Mouse (Mus musculus): ENCODE data around the gene Nipal3.

Nipal3 gene

DNA sequence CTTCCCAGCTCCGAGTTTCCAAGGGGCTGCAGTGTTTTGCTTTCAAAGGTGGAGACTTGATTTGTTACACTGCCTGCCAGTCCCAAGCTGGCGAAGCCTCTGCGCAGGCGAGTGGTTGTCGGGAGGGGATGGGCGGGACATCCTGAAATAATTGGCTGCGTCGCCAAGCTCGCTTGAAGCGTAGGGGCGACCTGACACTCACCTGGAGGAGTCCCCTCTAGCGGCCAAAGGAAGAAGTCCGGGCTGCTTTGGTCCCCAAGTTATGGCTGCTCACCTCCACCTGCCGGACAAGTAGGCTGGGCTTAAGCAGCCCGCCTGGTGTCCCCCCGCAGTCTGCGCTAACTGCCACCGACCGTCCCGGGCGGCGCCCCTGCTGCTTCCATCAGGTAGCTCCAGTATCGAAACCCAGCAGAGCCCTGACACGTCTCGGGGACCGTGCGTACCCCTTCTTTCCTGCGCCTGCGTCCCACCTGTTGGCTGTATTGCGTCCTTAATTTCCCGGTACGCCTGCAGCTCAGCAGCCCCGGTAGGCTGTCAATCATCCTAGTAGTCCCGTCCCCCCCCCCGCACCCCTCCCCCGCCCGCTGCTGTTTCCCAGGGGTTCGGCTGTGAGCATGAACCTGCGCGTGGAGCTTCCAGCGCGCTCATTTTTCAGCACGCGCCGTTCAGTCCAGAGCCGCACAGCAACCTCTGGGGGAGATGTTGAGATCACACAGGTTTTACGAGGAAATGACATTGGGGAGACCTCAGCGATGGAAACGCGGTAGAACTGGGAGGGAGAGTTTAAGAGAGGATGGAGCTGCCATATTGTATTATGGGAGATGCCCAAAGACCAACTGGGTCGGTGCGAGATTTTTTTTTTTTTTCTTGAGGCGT is at the start of gene Nipal3, which contains the start of gene Stpg1:
TSS of gene Nipal3 (minus strand) at position 518 of the 876 bp plus-strand sequence.
TSS of gene Stpg1 (plus strand) at position 270 of the 876 bp plus-strand sequence.
- DNase-seq = peak; percentile 97

DNA sequence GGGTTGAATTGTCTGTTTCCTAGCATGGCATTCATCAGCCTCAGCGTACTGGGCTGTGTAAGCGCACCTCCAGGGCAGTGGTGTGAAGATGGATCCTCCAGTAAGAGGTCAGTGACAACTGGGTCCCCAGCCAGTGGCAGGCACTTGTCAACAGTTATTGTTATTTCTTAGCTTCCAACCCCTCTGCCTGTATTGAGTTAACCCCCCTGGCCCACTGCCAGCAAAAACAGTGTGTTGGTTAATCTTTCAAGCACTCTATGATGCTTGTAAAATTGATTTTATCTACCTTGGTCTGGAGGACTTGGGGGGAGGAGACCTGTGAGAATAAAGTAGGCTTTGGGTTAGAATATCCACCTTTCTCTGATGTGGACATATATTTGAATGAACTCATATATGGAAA is 49.4 kb upstream of the Nipal3 start:
- DNase-seq = peak; percentile 31 to 42

DNA sequence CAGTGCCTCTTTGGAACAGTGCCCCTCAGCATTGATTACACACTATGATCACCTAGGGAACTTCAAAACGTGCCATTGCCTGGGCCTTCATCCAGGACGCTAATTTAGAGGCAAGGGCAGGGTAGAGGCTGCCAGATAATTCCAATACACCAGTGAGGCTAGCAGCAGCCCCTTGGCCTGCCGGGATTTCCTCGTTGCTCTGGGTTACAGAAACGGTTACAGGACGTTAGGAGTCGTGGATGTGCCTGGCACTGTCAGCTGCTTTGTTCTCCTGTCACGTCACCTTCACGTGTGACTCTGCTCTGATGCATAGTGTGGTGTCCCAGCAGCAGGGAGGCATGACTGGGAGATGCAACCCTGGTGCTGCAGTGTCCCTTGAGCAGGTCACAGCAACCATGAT is 45.2 kb upstream of the Nipal3 start:
- DNase-seq = peak; percentile 34 to 52

DNA sequence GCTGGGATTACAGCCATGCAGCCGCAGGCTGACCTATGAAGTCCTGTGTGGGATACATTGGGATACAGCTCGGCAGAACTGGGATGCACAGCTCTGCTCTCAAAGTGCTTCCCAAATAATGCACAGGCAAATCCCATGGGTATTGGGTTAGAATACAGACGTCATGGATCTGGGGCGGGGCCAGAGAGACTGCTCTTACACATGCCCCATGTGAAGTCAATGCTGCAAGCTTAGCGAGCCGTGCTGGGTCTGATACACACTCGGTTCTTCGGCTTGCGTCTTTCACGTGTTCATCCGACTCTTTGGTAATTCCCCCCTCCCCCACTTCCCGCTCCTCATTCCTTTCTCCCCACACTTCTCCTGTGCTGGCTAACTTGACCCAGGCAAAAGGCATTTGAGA is 44.2 kb upstream of the Nipal3 start:
- DNase-seq = no peak

DNA sequence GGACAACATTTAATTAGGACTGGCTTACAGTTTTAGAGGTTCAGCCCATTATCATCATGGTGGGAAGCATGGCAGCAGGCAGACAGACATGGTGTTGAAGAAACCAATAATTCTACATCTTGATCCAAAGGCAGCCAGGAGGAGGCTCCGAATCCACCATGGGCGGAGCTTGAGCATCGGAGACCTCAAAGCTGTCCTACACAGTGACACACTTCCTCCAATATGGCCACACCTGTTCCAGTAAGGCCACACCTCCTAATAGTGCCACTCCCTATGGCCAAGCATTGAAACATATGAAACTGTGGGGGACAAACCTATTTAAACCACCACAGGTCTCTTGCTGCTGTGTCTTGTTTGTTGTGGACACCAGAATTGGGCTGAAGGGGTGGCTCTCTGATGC is 40.2 kb upstream of the Nipal3 start:
- DNase-seq = no peak

DNA sequence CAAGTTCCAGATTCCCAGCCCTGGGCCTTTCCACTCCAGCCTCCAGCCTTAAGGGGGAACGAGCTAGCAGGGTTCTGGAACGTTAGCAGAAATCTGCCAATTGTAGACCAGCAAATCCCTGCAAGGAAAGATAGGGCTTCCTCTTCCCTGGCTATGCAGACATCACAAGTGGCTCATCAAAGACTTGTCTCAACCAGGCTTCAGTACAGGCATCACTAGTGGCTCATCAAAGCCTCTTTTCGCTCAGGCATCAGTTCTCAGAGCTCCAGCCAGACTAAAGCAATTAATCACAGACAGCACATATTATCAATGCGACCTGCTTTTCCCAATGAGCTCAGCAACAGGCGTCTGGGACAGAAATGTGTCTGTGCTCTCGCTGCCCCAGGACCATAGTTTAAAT is 38.2 kb upstream of the Nipal3 start:
- DNase-seq = no peak

DNA sequence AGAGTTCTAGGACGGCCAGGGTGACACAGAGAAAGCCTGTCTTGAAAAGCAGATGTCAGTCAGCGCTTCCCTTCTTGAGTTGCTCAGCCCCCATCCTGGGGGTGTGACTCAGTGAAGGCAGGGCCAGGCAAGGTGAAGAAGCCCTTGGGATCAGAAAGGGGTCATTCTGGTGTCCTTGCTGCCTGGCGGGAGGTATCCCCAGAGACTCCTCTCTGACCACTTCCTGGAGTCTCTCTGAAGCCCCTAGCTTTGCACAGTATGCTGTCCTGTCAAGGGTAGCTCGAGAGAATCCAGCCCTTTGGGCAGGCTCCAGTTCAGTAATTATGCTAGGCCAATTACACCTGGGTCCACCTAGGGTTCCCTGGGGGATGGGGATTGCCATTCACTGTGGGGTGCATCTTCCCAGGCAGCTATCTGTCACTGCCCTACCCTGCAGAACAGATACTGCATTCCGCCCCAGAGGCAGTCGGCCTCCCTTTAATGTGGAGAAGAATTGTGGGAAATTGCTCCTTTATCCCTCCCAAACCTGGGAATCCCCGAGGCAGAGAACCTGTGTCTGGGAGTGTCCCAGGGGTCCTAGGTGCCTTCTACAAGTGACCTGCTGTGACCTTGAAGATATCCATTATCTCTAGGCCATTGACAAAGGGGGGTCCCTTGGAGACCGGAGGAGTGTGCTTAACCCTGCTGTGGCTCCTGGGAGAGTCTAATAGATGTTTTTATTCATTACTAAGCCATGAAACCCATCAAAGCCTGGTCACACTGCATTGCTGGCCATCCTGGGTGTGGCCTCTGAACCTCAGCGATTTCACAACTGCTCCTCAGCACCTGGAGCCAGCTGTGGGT is 37.2 kb upstream of the Nipal3 start:
- no peak for DNase-seq

DNA sequence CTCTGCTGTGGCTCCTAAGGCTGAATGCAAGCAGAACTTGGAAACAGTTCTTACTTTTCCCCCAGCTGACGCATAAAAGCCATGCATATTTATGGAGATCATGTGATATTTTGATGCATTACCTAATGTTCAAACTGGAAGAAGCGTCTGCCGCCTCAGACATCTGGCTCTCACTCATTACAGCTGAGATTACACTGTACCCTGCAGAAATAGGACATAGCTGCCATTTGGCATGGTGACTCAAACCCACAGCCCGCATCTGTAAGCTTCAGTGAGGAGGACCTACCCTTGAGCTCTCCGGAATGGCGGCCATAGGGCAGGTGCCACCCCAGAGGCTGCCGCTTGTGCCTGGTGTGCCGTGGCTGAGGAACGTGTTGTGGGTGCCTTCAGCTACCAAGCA is 36.4 kb upstream of the Nipal3 start:
- DNase-seq = no peak

DNA sequence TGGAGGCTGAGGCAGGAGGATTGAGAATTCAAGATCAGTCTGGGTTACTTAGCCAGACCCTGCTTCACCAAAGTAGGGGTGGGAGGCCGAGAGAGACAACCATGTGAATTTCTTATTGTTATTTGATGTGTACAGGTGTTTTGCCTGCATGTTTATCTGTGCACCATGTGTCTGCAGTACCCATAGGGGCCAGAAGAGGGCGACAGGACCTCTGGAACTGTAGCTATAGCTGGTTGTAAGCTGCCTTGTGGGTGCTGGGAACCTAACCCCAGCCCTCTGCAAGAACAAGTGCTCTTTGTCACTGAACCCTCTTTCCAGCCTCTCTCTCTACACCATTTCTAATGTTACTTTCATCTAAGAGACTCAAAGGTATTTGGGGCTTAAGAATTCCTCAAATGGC is 35.4 kb upstream of the Nipal3 start:
- DNase-seq = no peak

DNA sequence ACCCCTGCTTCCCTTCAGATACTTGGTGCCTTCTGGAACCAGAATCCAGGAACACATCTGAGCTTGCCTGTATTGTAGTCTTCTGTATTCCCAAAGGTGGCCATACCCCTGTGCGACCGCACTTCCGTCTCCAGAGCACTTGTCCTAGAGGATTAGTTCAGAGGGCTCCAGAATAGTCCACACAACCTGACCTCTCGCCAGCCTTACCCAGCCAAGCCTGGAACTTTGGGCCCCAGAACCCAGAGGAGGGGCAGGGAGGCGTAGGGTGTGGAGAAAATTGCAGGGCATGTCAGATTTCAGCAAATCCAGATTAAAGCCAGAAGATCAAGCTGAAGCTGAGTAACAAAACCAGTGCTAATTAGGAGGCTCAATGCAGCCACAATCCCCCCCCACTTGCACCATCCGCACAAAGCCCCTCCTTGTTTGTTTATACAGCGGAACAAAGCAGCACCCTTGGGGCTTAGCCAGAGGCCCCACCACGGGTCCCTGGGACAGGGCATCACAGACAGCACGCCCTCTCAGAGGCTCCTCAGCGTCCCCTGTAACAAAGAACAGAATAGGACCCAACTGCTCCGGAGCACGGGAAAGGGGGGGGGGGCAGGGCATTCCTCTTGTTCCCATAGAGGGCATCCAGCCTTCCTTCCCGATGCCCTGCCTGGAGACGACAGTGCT is 31.3 kb upstream of the Nipal3 start:
- no peak for DNase-seq

DNA sequence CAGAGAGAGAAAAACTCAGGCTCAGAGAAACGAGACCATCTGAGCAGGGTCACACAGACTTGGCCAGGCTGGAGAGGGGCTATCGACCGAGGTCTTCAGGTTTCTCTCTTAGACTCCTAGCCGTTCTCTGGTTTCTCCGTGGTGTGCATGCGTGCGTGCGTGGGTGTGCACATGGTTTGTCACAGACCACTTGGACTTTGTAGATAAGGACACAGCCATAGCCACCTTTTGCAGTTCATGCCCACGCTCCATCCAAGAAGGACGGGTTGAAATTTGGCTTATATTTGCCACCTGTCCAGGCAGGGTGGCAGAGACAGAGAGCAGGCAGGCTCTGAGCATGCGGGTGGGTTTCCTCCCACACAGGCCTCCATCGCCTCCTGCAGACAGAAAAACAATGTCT is 30.2 kb upstream of the Nipal3 start:
- DNase-seq = no peak

DNA sequence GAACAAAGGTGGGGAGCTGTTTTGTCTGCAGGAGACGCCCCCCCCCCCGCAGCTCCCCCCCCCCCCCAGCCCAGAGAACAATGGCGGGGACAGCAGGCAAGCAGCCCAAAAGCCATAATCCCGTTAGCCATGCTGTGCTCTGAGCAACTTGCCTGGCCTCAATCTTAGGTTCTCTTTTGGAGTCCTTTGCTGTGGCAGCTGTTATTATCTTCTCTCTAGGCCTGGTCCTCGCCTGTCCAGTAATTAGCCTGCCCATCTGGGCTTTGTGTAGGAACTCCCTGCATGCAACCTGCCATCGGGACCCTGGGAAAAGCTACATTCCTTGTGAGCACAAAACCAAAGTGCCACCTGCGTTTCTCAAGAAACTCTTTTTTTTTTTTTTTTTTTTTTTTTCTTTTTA is 29.1 kb upstream of the Nipal3 start:
- peak; percentile 32 to 49 for DNase-seq

DNA sequence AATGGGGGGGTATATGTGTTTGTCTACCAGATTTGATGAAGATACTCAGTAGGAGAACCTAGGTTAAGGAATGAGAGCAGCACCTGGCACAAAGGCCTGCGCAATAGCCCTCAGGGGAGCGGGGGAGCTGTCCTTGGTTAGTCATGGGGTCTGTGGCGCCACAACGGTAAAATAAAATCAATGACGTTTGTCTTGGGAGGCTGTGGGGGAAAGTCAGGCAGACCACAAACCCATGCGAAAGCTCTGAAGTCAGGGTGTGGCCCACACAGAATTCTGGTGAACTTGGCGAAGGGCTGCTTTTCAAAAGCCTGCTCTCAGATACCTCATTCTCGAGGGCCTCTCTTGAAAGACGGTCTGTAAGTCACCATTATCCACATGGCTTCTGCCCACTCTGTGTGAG is 25.6 kb upstream of the Nipal3 start:
- DNase-seq = no peak

DNA sequence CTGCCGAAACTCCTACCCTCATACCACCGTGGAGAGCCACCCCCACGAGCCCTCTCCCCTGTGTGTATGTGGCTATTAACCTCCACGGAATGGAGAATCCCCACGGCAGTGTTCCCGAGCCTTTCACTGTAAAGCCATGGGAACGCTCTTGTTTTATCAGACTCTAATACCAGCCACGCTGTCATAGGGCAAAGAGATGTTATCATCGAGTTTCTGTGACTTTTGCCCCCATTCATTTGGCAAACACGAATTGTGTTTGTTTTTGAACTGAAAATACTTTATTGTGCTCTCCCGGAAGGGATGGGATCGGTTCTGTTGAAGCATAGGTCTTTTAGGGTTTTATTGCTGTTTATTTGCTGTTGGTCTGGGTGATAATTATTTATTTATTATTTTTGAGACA is 23.3 kb upstream of the Nipal3 start:
- DNase-seq = no peak

DNA sequence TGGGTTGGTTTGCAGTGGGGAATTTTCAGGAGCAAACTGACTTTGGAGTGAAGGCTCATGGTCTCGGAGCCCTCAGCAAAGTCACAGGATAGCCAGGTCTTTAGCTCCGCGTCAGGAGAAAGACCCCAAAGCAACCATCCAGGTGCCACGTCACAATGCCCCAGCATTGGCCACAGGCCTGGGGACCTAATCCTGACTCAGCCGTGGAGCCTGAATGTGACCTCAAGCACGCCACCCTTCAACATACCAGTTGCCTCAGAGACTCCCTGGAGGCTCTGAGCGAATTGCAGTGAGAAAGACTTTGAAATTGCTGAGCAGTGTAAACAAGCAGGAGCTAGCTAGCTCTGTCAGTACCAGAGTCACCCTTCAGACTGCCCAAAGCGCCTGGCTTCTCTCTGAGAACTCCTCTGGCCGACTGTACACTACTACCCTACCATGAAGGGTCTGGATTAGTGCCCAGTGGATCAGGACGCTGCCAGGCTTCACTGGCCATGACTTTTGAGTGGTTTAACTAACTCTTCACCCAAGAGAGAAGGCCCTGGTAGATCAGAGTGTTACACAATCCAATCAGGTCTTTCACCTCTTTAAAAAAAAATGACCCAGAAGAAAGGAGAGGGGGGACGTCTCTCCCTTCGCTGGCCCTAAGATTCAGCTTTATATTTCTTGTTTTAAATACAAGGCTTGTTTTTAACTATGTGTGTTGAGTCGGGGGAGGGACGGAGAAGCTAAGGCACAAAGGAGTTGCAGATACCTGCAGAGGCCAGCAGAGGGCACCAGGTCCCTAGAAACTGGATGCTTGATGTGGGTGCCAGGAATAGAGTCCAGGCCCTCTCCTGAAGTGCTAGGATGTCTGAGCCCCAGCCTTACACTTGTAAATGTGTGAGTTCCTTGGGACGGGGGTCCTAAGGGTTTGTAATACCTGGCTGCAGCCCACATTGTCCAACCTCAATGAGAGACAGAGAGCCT is 21.8 kb upstream of the Nipal3 start:
- peak; percentile 69 to 75 for DNase-seq

DNA sequence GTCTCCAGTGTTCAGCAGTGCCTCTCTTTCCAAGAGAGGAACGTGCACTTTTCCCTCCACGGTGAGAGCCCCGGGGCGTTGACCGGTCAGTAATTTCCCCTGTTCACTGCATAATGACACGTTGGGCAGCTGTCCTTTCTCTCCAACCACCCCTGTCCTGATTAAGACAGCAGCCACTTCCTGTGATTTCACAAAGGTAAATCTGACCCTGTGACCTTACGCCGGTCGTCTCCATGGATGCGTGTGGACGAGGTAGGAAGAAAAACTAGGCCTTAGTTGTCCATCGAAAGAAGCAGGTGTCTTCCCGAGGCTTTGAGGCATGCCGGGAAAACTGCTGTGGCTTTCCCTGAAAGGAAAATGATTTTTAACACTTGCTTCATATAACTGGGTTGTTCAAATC is 20.1 kb upstream of the Nipal3 start:
- DNase-seq = no peak

DNA sequence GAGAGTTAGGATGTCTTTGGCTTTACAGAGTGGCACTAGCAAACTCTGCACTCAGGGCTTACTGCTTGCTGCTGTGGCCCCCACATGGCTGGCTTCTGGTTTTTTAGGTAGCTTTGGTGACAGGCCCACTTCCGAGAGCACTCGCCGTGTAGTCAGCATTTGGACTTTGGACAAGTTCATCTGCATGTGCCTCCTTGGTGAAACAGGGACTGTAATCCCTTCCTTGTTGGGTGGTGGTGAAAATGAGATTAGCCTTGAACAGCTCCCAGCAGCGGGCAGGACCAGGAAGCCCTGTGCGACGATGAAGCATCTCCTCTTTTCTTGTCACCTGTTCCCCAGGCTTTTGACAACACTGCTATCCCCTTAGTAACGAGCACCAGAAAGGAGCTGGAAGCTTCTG is 19.0 kb upstream of the Nipal3 start:
- DNase-seq = no peak

DNA sequence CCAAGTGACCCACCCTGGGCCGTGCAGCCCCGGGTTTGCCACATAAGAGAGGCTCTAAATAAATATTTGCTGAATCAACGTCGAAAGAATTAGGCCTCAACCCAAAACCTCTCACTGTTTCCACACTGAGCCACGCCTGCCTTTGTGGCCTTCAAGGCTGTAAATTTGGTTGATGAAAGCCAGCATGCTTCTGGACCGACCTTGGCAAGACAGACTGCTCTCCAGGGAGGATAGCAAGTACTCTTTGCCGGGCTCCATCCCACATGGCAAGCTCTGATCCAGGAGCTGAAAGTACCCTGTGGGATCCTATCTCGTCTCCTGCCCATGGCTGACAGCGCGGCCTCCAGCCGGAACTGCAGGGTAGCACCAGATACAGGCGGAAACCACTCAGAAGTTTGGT is 14.7 kb upstream of the Nipal3 start:
- no peak for DNase-seq

DNA sequence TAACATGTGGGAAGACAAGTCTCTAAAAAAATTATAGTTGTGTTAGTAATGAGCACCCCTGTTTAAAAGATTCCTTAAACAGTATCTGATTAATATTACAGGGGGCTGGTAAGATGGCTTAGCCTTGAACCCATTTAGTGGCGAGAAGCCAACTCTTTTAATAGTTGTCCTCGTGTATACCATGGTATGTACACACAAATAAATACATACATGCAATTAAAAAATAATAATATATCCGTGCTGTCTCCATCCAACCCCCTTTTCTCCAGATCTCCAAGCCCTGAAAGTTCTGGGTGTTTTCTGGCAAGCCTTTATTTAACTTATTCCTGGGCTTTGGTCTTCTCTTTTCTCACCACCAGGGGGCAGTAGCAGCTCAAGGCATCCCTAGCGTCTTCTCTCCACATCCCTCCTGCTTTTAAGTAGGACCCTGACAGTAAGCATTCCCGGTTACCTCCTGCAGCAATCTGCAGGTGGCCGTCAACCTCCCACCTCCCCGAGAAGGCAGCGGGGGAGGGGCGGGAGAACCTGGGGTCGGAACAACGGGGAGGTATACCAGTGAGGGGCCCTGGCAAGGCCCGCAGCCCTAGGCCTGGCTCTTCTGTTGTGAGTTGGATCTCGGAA is 13.7 kb upstream of the Nipal3 start:
- DNase-seq = peak; percentile 88 to 92

DNA sequence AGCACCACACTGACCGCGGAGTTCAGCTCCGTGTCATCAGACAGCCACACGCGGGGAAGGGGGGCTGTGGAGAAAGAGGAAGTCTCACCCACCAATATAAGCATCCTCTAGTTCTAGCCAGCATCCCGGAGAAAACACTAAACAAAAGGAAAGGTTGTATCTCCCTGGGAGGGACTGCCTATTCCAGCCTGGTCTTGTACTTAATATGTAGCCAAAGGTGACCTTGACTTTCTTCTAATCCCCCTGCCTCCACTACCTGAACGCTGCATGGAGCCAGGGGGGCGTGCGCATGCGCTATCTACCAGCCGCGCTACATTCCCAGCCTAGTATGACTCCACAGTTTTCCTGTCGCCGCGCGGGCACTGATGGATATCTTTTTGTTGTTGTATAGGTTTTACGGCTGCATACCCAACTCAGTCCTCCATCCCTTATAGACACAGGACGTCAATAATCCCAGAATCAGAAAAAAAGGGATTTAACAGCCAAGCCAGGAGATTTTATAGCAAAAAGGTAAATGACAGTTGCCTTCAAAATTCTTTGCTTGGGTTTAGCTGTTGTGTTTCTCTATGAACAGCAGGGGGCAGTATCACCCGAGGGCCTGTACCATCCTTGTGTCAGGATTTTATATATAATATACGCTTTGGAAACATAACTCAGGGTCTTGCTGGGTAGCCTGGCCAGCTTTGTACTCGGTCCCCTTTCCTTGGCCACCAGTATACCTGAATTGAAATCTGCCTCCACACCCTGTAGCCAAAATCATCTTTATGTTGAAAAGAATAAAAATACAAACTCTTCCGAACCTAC is 12.9 kb upstream of the Nipal3 start:
- DNase-seq = peak; percentile 57 to 62

DNA sequence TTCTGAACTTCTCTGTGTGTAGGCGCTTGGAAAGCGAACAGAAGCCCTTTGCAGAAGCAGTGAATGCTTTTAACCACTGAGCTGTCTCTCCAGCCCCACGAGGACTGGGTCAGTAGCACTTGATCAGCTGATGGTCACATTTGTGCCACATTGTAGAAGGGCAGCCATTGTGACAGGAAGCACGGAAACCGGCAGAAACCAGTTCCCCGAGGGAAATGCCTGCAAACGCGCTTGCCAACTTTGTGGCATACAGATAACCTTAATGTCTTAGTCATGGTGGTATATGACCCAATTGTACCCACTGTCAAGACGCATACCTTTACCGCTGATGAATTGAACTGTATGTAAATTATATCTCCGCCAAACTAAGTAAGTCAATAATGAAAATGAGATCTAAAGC is 11.0 kb upstream of the Nipal3 start:
- DNase-seq = no peak

Data from cerebellum, postnatal 10 days (tissue).